Mouse (Mus musculus) layer of hippocampus, postnatal 36 days (tissue): ENCODE measurements around the gene Scaf1. TPM values are rescaled to one million over a fixed set of nuclear protein-coding genes. Genes with fewer than 3 reads are reported as not detected.

Experiments used
- DNase-seq, 2 experiments: peaks; one replicate each; pipeline ENCODE4 v3.0.0; 2022
- microRNA-seq, 2 experiments: library from miRNA; unstranded; fragments of <30 nt; microRNA quantifications; one replicate each; pipeline ENCODE4 v1.2.0; 2021
- total RNA-seq, 2 experiments: library from RNA; stranded (reverse); gene quantifications; 2 replicates each; pipeline ENCODE4 v1.2.3; 2021

The Scaf1 gene
- total RNA-seq, 2 experiments from 2014 or later = 149 to 155 TPM

DNA sequence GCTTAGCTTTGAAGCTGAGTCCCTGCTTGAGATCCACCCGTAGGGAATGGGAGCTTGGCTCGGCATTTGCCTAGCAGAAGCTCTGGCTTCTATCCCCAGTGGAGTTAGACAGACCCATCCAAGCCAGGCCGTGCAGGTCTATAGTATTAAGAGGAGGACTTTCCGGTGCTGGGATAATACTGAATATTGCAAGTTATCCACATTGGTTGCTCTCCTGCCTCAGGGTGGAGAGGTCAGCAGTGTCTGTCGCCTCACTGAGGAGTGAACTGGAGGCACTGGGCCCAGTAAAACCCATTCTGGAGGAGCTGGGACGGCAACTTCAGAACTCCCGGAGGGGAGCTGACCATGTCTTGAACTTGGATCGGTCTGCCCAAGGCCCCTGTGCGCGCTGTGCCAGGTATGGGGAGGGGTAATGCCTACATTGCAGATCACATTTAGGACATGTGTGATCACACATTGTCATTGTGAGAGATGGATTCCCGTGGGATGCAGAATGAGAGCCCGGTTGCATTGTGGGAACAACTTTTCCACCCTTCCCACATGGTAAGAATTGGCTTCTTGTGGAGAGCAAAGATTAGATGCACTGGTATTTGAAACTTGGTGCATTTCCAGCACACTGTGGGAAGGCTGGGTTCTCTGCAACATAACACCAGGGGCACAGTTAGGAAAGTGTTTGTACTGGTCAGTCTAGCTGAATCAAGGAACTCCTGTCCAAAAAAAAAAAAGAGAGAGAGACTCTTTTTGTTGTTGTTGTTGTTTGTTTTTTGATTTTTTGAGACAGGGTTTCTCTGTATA is 61.9 kb downstream of the Scaf1 start:
- no peak for DNase-seq

DNA sequence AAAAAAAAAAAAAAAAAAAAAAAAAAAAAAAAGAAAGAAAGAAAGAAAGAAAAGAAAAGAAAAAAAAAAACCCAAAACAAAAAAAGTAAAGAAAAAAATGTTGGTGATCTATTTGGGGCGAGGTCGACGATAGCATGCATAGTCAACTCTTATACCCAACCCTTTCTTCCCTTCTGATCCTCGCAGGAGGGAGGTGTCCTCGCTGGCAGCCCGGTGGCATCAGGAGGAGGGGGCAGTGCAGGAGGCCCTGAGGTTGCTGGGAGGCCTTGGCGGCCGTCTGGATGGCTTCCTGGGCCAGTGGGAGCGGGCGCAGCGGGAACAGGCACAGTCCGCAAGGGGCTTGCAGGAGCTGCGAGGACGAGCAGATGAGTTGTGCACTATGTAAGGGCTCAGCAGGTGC is 62.6 kb downstream of the Scaf1 start:
- DNase-seq = no peak

Small RNAs within 50 kb of the gene (microRNA-seq; reads per million reads assigned to microRNA genes)
- 0.60 to 1.9 reads per million in 2 experiments for gene Mir7054

Other genes with a start within 250 kb of the Scaf1 start
- gene Nup62, start 200.3 kb downstream of the Scaf1 start, total RNA-seq = 10 to 100 TPM; 29.7 to 30.6 TPM
- gene Il4i1, start 200.0 kb downstream of the Scaf1 start, total RNA-seq = 1 to 10 TPM; 1.1 to 2.5 TPM
- 10 to 100 TPM; 26.3 to 28.9 TPM for gene Atf5, start 199.7 kb downstream of the Scaf1 start, total RNA-seq
- gene Akt1s1, start 167.4 kb downstream of the Scaf1 start, total RNA-seq = 10 to 100 TPM; 78.8 to 80.6 TPM
- 10 to 100 TPM; 63.7 to 64.6 TPM for gene Tbc1d17, start 167.3 kb downstream of the Scaf1 start, total RNA-seq
- gene Pnkp, start 159.2 kb downstream of the Scaf1 start, total RNA-seq = 10 to 100 TPM; 27.1 to 27.2 TPM
- 100 to 1,000 TPM; 346 to 359 TPM for gene Ptov1, start 146.6 kb downstream of the Scaf1 start, total RNA-seq
- 100 to 1,000 TPM in 1 of 2 experiments, 10 to 100 TPM in 1; 97.2 to 113 TPM for gene Med25, start 123.7 kb downstream of the Scaf1 start, total RNA-seq
- 10 to 100 TPM; 23.8 to 29.1 TPM for gene Fuz, start 120.3 kb downstream of the Scaf1 start, total RNA-seq
- 100 to 1,000 TPM; 295 to 305 TPM for gene Ap2a1, start 86.9 kb downstream of the Scaf1 start, total RNA-seq
- gene Tsks, start 73.2 kb downstream of the Scaf1 start, total RNA-seq = under 1 TPM; 0.87 to 0.88 TPM
- gene Cpt1c, start 41.5 kb downstream of the Scaf1 start, total RNA-seq = 100 to 1,000 TPM; 131 to 137 TPM
- 100 to 1,000 TPM; 155 to 168 TPM for gene Prmt1, start 29.8 kb downstream of the Scaf1 start, total RNA-seq
- 10 to 100 TPM; 45.9 to 51.0 TPM for gene Irf3, start 18.7 kb downstream of the Scaf1 start, total RNA-seq
- gene Bcl2l12, start 17.7 kb downstream of the Scaf1 start, total RNA-seq = 1 to 10 TPM; 3.0 to 4.1 TPM
- 1 to 10 TPM; 9.7 TPM for gene Rras, start 1.6 kb upstream of the Scaf1 start, total RNA-seq
- 10 to 100 TPM; 74.3 to 75.3 TPM for gene Prr12, start 36.5 kb upstream of the Scaf1 start, total RNA-seq
- gene Nosip, start 46.1 kb upstream of the Scaf1 start, total RNA-seq = 10 to 100 TPM; 51.0 to 51.3 TPM
- gene Prrg2, start 46.3 kb upstream of the Scaf1 start, total RNA-seq = 1 to 10 TPM; 5.5 to 6.1 TPM
- 1 to 10 TPM; 6.2 to 6.9 TPM for gene Rcn3, start 75.9 kb upstream of the Scaf1 start, total RNA-seq
- gene Fcgrt, start 87.5 kb upstream of the Scaf1 start, total RNA-seq = 10 to 100 TPM; 16.7 to 18.5 TPM
- 100 to 1,000 TPM; 408 to 432 TPM for gene Rps11, start 108.1 kb upstream of the Scaf1 start, total RNA-seq
- 100 to 1,000 TPM; 788 to 817 TPM for gene Rpl13a, start 112.4 kb upstream of the Scaf1 start, total RNA-seq
- under 1 TPM in 1 of 2 experiments, not detected in 1; 0.50 TPM for gene Gm45713, start 119.9 kb upstream of the Scaf1 start, total RNA-seq
- gene Flt3l, start 120.1 kb upstream of the Scaf1 start, total RNA-seq = 10 to 100 TPM in 1 of 2 experiments, 1 to 10 TPM in 1; 7.0 to 10.1 TPM
- 10 to 100 TPM; 44.5 to 46.8 TPM for gene Pih1d1, start 137.9 kb upstream of the Scaf1 start, total RNA-seq
- 10 to 100 TPM; 10.5 to 18.0 TPM for gene Aldh16a1, start 138.2 kb upstream of the Scaf1 start, total RNA-seq
- 1,000 to 10,000 TPM; 1,360 to 1,418 TPM for gene Slc17a7, start 147.6 kb upstream of the Scaf1 start, total RNA-seq
- under 1 TPM; 0.17 to 0.28 TPM for gene Gfy, start 163.2 kb upstream of the Scaf1 start, total RNA-seq
- gene Pth2, start 164.6 kb upstream of the Scaf1 start, total RNA-seq = not detected
- 1 to 10 TPM; 2.0 to 3.3 TPM for gene Ccdc155, start 188.5 kb upstream of the Scaf1 start, total RNA-seq
- gene Dkkl1, start 195.8 kb upstream of the Scaf1 start, total RNA-seq = 1 to 10 TPM; 1.4 to 2.3 TPM
- 1 to 10 TPM; 2.6 to 7.8 TPM for gene Tead2, start 199.4 kb upstream of the Scaf1 start, total RNA-seq
- gene Cd37, start 222.8 kb upstream of the Scaf1 start, total RNA-seq = 1 to 10 TPM; 1.9 to 4.8 TPM
- gene Slc6a16, start 224.7 kb upstream of the Scaf1 start, total RNA-seq = 1 to 10 TPM; 2.0 to 2.8 TPM